Mouse (Mus musculus) kidney, postnatal 10 days (tissue): ENCODE data around the gene Stat2.
"Not testable (repeated sequence)": the region's sequence is repeated elsewhere in the genome, so short reads cannot be mapped to it uniquely, and the experiment has no call there.

Source experiments
- DNase-seq: peaks from one replicate; pipeline ENCODE4 v3.0.0; 2021; ENCODE audit warnings: mixed read lengths

Gene Stat2

DNA sequence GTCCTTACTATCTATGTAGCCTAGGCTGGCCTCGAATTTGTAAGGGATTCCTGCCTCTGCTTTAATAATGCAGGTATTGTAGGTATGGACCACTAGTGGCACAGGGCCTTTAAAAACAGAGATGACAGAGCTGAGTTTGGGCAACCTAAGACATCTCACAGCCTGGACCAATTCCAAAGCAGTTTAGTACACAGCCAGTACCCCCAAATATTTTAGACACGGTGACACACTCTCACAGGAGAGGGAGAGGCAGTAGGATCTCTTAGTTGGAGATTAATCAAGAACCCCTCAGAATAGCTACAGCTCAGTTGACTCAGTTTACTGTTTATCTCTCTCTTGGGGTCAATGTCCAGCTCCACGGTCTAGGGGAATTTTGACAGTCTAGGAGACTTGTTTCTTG, 32.0 kb downstream of the Stat2 start:
- no peak for DNase-seq

- no peak for DNase-seq
Observed at GRCm38 (mm10) chr10:128302785-128303125, 32.4 kb downstream of the Stat2 start.

GRCm38 (mm10) chr10:128303126-128304021, 33.0 kb downstream of the Stat2 start, which contains the start of gene Pan2:
Pan2 (plus strand) TSS chr10:128303335.
- DNase-seq: peak; percentile 99

DNA sequence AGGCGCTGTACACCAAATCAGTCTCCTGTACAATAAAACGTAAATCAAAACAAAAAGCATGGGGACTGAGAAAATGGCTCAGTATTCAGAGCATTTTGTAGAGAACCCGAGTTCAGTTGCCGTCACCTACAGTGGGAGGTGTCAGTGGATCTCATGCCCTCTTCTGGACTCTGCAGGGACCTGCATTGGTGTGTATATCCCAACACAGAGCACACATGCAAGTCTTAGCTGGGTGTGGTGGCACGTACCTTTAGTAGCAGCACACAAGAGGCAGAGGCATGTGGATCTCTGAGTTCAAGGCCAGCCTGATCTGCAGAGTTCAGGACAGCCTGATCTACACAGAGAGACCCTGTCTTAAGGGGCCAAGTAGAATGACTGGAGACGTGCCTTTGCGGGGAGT, 39.3 kb downstream of the Stat2 start:
- DNase-seq: no peak

- DNase-seq: peak; percentile 84
Observed at GRCm38 (mm10) chr10:128310177-128310576, 39.8 kb downstream of the Stat2 start.

DNA sequence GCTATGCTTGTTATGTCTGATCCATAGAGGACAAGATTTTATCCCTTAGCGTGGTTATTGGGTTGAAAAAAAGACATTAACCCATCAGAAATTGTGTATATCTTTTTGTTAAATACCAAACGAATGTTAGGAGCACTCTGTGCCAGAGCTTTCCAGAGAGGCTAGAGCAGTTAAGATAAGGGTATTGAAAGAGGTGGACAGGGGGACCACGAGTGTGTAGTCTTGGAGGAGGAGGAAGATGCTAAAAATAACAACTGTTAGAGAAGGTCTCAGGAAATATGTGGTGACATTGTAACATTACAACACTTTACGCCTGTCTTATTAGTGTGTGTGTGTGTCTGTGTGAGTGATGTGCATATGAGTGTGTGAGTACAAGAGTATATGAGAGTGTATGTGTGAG, 40.5 kb downstream of the Stat2 start:
- DNase-seq: no peak

DNA sequence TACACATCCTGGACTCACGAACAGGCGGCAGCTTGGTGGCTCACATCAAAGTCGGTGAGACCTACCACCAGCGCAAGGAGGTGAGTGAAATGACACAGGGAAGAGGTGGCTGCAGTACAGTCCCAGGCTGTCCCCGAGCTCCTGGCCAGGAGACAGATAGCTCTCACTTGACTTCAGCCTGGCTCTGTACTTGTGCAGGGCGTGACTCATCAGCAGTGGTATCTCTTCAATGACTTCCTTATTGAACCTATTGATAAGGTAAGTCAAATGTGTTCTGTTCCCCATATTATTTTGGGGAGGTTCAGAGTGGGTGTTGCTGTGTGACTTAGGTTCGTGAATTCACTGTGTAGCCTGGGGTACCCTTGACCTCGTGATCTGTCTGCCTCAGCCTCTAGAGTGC, 45.2 kb downstream of the Stat2 start:
- no peak for DNase-seq

DNA sequence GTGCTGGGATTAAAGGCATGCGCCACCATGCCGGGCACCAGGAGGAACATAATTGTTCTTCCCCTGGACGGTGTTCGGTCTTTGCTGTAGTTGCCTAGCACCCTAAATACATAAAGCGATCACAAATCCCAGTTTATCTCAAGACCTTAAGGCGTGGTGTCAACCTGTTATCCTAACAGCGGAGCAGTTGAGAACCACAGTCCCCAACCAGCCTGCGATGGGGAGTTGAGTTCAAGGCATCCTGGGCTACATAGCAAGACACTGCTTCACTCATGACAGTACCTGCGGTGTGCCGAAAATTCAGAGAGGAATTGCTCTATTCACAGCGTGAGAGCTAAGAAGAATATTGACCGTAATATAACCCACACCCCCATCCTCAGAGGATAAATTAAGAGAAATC, 51.3 kb downstream of the Stat2 start:
- DNase-seq: no peak

- DNase-seq: peak; percentile 91
Observed at GRCm38 (mm10) chr10:128322141-128323108, 52.1 kb downstream of the Stat2 start, which contains the start of gene Cnpy2. Cnpy2 (plus strand) TSS chr10:128322459.

GRCm38 (mm10) chr10:128323516-128323915, 53.2 kb downstream of the Stat2 start:
- DNase-seq: no peak

- no peak for DNase-seq
Observed at GRCm38 (mm10) chr10:128326825-128327224, 56.5 kb downstream of the Stat2 start.

DNA sequence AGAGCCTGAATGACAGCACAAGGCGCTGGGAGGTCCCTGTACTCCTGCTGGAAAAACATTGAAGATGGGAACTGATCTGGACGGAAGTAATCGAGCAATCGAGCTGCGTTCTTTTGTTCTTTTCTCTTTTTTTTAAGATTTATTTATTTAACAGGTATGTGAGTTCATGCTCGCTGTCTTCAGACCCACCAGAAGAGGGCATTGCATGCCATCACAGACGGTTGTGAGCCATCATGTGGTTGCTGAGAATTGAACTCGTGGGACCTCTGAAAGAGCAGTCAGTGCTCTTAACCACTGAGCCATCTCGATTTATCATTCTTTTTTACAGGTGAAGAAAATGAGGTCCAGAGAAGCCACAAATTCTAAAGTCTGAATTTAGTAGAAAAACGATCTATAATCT, 57.3 kb downstream of the Stat2 start:
- no peak for DNase-seq

DNA sequence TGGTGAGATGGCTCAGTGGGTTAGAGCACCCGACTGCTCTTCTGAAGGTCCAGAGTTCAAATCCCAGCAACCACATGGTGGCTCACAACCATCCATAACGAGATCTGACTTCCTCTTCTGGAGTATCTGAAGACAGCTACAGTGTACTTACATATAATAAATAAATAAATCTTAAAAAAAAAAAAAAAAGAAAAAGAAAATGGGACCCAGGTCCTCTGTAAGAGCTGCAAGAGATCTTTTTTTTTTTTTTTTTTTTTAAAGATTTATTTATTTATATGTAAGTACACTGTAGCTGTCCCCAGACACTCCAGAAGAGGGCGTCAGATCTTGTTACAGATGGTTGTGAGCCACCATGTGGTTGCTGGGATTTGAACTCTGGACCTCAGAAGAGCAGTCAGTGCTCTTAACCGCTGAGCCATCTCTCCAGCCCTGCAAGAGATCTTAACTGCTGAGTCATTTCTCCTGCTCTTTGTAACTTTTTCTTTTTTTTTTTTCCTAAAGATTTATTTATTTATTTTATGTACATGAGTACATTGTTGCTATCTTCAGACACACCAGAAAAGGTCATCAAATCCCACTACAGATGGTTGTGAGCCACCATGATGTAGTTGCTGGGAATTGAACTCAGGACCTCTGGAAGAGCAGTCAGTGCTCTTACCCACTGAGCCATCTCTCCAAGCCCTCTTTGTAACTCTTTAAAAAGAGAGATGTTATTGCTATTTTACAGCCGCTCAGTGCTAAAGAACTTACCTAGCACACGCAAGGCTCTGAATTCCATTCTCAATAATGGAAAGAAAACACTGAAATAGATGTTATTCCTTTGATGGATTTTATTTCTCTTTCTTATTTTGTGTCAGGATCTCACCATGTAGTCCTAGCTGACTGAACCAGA, 62.2 kb downstream of the Stat2 start:
- DNase-seq: not testable (repeated sequence)

GRCm38 (mm10) chr10:128335582-128335981, 65.2 kb downstream of the Stat2 start:
- peak; percentile 89 for DNase-seq

DNA sequence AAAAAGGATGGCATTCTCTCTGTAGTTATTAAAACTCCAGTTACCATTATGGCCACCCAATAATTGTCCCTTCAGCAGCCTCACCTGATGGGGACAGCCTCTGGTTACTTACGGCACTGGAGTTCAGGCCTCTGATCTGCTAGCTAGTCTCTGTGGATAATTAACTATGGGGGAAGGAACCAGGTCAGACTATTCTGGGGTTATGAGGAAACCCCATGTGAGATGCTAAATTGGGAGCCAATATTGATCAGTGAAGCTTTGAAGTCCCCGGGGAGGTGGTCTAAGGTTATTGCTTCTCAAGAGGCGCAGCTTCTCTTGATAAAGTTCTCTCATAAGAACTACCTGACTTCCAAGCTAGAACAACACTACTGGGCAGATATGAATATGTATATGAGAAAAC, 65.8 kb downstream of the Stat2 start:
- DNase-seq: no peak

DNA sequence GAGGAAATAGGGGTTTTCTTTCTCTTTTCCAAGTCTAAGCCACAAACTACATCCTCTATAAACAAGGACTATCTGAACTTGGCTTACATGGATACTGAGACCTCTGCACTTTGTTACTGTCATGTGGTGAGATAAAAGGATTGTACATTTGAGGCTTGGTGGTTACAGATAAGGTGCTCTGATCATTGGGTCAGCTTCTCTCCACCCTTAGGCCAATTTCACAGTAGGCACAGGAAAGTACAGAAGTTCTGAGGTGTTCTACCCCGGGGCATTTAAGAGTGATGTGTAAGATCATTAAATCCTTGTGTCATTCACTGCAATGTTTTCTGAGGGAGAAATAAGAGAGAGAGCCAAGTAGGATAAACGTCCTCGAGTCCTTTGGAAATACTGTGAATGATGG, 66.2 kb downstream of the Stat2 start:
- no peak for DNase-seq

- peak; percentile 99 for DNase-seq
Observed at GRCm38 (mm10) chr10:128337306-128338181, 67.2 kb downstream of the Stat2 start, which contains the start of gene Cs. Cs (plus strand) TSS chr10:128337734.

GRCm38 (mm10) chr10:128338415-128338814, 68.1 kb downstream of the Stat2 start:
- no peak for DNase-seq

GRCm38 (mm10) chr10:128338948-128339347, 68.6 kb downstream of the Stat2 start:
- no peak for DNase-seq

- no peak for DNase-seq
Observed at GRCm38 (mm10) chr10:128340257-128340656, 69.9 kb downstream of the Stat2 start.
